Mouse (Mus musculus): ENCODE measurements at regions not wholly inside any gene's neighbourhood (a gene's known extent, or its start where the extent isn't known, plus 50 kb on each side); places are given as distances from the start of the nearest gene placed in this dataset.

DNA sequence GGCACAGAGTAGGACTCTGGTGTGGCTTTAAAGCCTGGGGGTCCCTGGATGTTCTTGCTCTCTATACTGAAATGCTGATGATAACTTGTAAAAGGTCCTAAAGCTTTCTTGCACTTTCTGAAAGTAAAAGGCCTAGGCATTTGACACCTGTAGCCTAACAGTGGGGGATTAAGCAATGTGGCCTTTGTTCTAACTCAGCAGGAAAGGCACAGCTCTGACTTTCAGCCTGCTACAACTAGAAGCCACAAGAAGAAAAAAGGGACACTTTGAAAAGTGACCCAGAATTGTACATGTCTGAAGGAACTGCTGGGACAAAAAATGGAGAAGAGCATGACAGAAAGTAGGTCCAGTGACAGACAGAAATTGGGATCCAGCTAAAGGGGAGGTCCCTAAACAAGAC lies 329.7 kb downstream of the Vgll3 start:
- no peak overlapping the region for H3K4me3 ChIP-seq (ENCODE audit: insufficient read depth in 1 of 2, low read depth in 1 of 2, low read length in 2 of 2, poor library complexity in 1 of 2, severe bottlenecking in 1 of 2)
- H3K36me3 ChIP-seq (ENCODE audit: control insufficient read depth, insufficient read depth, low read length, poor library complexity, severe bottlenecking), result no peaks in the 10 kb centered on the region
- no peak for DNase-seq (ENCODE audit: low read depth, low spot score)
- TF ChIP-seq HCFC1 (IDR thresholded peaks at IDR 0.05; ENCODE audit: borderline replicate concordance, insufficient read depth, low read length), result no peak
- no peaks in the 10 kb centered on the region for H3K9me3 ChIP-seq (ENCODE audit: control insufficient read depth, insufficient read depth, low read depth, low read length)
- no peaks in the 10 kb centered on the region for H3K4me1 ChIP-seq (ENCODE audit: control insufficient read depth in 2 of 2, insufficient read depth in 2 of 2, low read length in 2 of 2, poor library complexity in 1 of 2)
- H3K27ac ChIP-seq (ENCODE audit: insufficient read depth, low read depth, low read length, poor library complexity, severe bottlenecking), result no peak overlapping the region
- in situ Hi-C loops (cut with MboI; ENCODE audit: low sequenced_read_pairs in 2 of 2, unreplicated experiment in 2 of 2), result no loop called here
- H3K9ac ChIP-seq (ENCODE audit: insufficient read depth, low read depth, low read length, poor library complexity, severe bottlenecking), result no peak overlapping the region

GRCm38 (mm10) chr16:66145280-66145679 lies 330.2 kb downstream of the Vgll3 start:
- no peak for DNase-seq (ENCODE audit: low read depth, low spot score)
- in situ Hi-C loops (cut with MboI; ENCODE audit: low sequenced_read_pairs in 2 of 2, unreplicated experiment in 2 of 2), result no loop called here
- no peak overlapping the region for H3K4me3 ChIP-seq (ENCODE audit: insufficient read depth in 1 of 2, low read depth in 1 of 2, low read length in 2 of 2, poor library complexity in 1 of 2, severe bottlenecking in 1 of 2)
- TF ChIP-seq HCFC1 (IDR thresholded peaks at IDR 0.05; ENCODE audit: borderline replicate concordance, insufficient read depth, low read length) (no peak), MAFK (IDR thresholded peaks at IDR 0.05; ENCODE audit: insufficient read depth, low read depth, low read length) (no peak), ZC3H11A (IDR thresholded peaks at IDR 0.05; ENCODE audit: borderline replicate concordance, low read depth, low read length) (no peak), CHD2 (IDR thresholded peaks at IDR 0.05; ENCODE audit: low read depth, low read length) (no peak), ZNF384 (IDR thresholded peaks at IDR 0.05; ENCODE audit: low read depth, low read length) (no peak)
- no peak overlapping the region for H3K27ac ChIP-seq (ENCODE audit: insufficient read depth, low read depth, low read length, poor library complexity, severe bottlenecking)
- no peak overlapping the region for H3K9ac ChIP-seq (ENCODE audit: insufficient read depth, low read depth, low read length, poor library complexity, severe bottlenecking)
- no peaks in the 10 kb centered on the region for H3K4me1 ChIP-seq (ENCODE audit: control insufficient read depth in 2 of 2, insufficient read depth in 2 of 2, low read length in 2 of 2, poor library complexity in 1 of 2)
- H3K9me3 ChIP-seq (ENCODE audit: control insufficient read depth, insufficient read depth, low read depth, low read length), result no peaks in the 10 kb centered on the region
- no peaks in the 10 kb centered on the region for H3K36me3 ChIP-seq (ENCODE audit: control insufficient read depth, insufficient read depth, low read length, poor library complexity, severe bottlenecking)

DNA sequence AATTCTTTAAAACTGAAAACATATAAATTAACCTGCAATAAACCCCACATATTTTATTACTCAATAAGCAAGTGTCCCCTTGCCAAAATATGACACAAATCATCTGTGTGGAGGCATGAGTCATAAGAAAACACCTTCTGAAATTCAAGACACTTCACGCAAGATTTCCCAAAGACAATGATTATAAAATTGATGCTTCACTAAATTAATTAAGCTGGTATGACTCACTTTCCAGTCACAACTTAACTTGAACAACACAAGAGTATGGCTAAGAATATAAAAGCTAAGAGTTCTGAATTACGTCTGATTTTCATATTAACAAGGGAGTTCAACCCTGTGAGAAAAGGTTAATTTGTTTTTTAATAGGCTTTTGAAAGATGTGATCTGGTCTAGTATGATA lies 353.2 kb downstream of the Vgll3 start:
- TF ChIP-seq CHD2 (IDR thresholded peaks at IDR 0.05; ENCODE audit: low read depth, low read length) (no peak), HCFC1 (IDR thresholded peaks at IDR 0.05; ENCODE audit: borderline replicate concordance, insufficient read depth, low read length) (no peak), MAFK (IDR thresholded peaks at IDR 0.05; ENCODE audit: insufficient read depth, low read depth, low read length) (no peak), ZNF384 (IDR thresholded peaks at IDR 0.05; ENCODE audit: low read depth, low read length) (no peak), ZC3H11A (IDR thresholded peaks at IDR 0.05; ENCODE audit: borderline replicate concordance, low read depth, low read length) (no peak)
- no peak for DNase-seq (ENCODE audit: low read depth, low spot score)
- Histone ChIP-seq H3K4me3 (ENCODE audit: insufficient read depth in 1 of 2, low read depth in 1 of 2, low read length in 2 of 2, poor library complexity in 1 of 2, severe bottlenecking in 1 of 2) (no peak overlapping the region), H3K27ac (ENCODE audit: insufficient read depth, low read depth, low read length, poor library complexity, severe bottlenecking) (no peak overlapping the region), H3K36me3 (ENCODE audit: control insufficient read depth, insufficient read depth, low read length, poor library complexity, severe bottlenecking) (no peaks in the 10 kb centered on the region), H3K4me1 (ENCODE audit: control insufficient read depth in 2 of 2, insufficient read depth in 2 of 2, low read length in 2 of 2, poor library complexity in 1 of 2) (no peaks in the 10 kb centered on the region), H3K9me3 (ENCODE audit: control insufficient read depth, insufficient read depth, low read depth, low read length) (no peaks in the 10 kb centered on the region), H3K9ac (ENCODE audit: insufficient read depth, low read depth, low read length, poor library complexity, severe bottlenecking) (no peak overlapping the region)
- in situ Hi-C loops (cut with MboI; ENCODE audit: low sequenced_read_pairs in 2 of 2, unreplicated experiment in 2 of 2), result no loop called here

DNA sequence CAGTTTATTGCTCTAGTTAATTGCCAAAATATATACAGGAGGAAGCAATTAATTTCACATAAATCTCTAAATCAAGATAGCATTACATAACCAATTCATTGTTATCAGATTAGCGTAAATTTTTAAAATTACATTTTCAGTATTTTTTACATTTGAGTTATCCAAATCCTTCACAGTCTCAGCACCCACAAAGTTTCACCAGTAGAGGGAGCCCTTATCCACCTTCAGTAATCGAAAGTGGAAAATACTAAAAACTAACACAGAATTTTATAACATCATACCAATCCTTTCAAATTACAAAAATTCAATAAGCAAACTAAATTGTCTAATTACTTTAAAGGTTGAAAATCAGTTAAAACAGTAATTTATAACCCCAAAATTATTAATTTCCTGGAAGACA lies 375.7 kb downstream of the Vgll3 start:
- in situ Hi-C loops (cut with MboI; ENCODE audit: low sequenced_read_pairs in 2 of 2, unreplicated experiment in 2 of 2), result no loop called here
- peak; percentile 12 for DNase-seq (ENCODE audit: low read depth, low spot score)
- TF ChIP-seq MAFK (IDR thresholded peaks at IDR 0.05; ENCODE audit: insufficient read depth, low read depth, low read length), result no peak
- no peak for TF ChIP-seq CHD2 (IDR thresholded peaks at IDR 0.05; ENCODE audit: low read depth, low read length)
- no peak for TF ChIP-seq ZNF384 (IDR thresholded peaks at IDR 0.05; ENCODE audit: low read depth, low read length)
- no peak for TF ChIP-seq HCFC1 (IDR thresholded peaks at IDR 0.05; ENCODE audit: borderline replicate concordance, insufficient read depth, low read length)
- TF ChIP-seq ZC3H11A (IDR thresholded peaks at IDR 0.05; ENCODE audit: borderline replicate concordance, low read depth, low read length), result no peak

GRCm38 (mm10) chr16:66201406-66201805 lies 386.3 kb downstream of the Vgll3 start:
- Histone ChIP-seq H3K9ac (ENCODE audit: insufficient read depth, low read depth, low read length, poor library complexity, severe bottlenecking) (no peak overlapping the region), H3K27ac (ENCODE audit: insufficient read depth, low read depth, low read length, poor library complexity, severe bottlenecking) (no peak overlapping the region), H3K9me3 (ENCODE audit: control insufficient read depth, insufficient read depth, low read depth, low read length) (no peaks in the 10 kb centered on the region), H3K36me3 (ENCODE audit: control insufficient read depth, insufficient read depth, low read length, poor library complexity, severe bottlenecking) (no peaks in the 10 kb centered on the region), H3K4me1 (ENCODE audit: control insufficient read depth in 2 of 2, insufficient read depth in 2 of 2, low read length in 2 of 2, poor library complexity in 1 of 2) (no peaks in the 10 kb centered on the region), H3K4me3 (ENCODE audit: insufficient read depth in 1 of 2, low read depth in 1 of 2, low read length in 2 of 2, poor library complexity in 1 of 2, severe bottlenecking in 1 of 2) (no peak overlapping the region)
- DNase-seq (ENCODE audit: low read depth, low spot score), result no peak
- TF ChIP-seq CHD2 (IDR thresholded peaks at IDR 0.05; ENCODE audit: low read depth, low read length) (no peak), MAFK (IDR thresholded peaks at IDR 0.05; ENCODE audit: insufficient read depth, low read depth, low read length) (no peak), ZC3H11A (IDR thresholded peaks at IDR 0.05; ENCODE audit: borderline replicate concordance, low read depth, low read length) (no peak), HCFC1 (IDR thresholded peaks at IDR 0.05; ENCODE audit: borderline replicate concordance, insufficient read depth, low read length) (no peak), ZNF384 (IDR thresholded peaks at IDR 0.05; ENCODE audit: low read depth, low read length) (no peak)
- in situ Hi-C loops (cut with MboI; ENCODE audit: low sequenced_read_pairs in 2 of 2, unreplicated experiment in 2 of 2), result no loop called here

More for the DNA sequence above, 375.7 kb downstream of the Vgll3 start:
- no peaks in the 10 kb centered on the region for H3K9me3 ChIP-seq (ENCODE audit: control insufficient read depth, insufficient read depth, low read depth, low read length)
- H3K36me3 ChIP-seq (ENCODE audit: control insufficient read depth, insufficient read depth, low read length, poor library complexity, severe bottlenecking), result no peaks in the 10 kb centered on the region
- no peak overlapping the region for H3K9ac ChIP-seq (ENCODE audit: insufficient read depth, low read depth, low read length, poor library complexity, severe bottlenecking)
- no peak overlapping the region for H3K4me3 ChIP-seq (ENCODE audit: insufficient read depth in 1 of 2, low read depth in 1 of 2, low read length in 2 of 2, poor library complexity in 1 of 2, severe bottlenecking in 1 of 2)
- H3K4me1 ChIP-seq (ENCODE audit: control insufficient read depth in 2 of 2, insufficient read depth in 2 of 2, low read length in 2 of 2, poor library complexity in 1 of 2), result no peaks in the 10 kb centered on the region
- H3K27ac ChIP-seq (ENCODE audit: insufficient read depth, low read depth, low read length, poor library complexity, severe bottlenecking), result no peak overlapping the region

All from ES-E14 (cell line).